ENCODE assay signal across 23 mouse cellular contexts in genomic region chr3:106172506-106172905, GRCm38 (mm10). TPM values are rescaled to one million over a fixed set of nuclear protein-coding genes. Genes with fewer than 3 reads are reported as not detected.
DNase-seq lines count a peak whose midpoint lies in the region; ATAC-seq lines count a peak whose summit lies in the region.
"Not testable (repeated sequence)": the region's sequence is repeated elsewhere in the genome, so short reads cannot be mapped to it uniquely, and the experiment has no call there.
"Had no signal": no experiment of that assay in that cellular context is flagged by ENCODE, and none has a peak within 500 bp of the region (broad histone marks: within the 10 kb centered on the region; RNA-seq: fewer than 3 reads in every experiment).

No protein-coding gene starts in this region.

- H3K36me3 ChIP-seq in midbrain, embryonic 11.5 days (ENCODE audit: control insufficient read depth, insufficient read depth, low read length): not testable (repeated sequence)

- H3K27ac ChIP-seq in midbrain, embryonic 11.5 days (ENCODE audit: low read depth, low read length): not testable (repeated sequence)

- not testable (repeated sequence) for H3K9ac ChIP-seq in midbrain, embryonic 11.5 days (ENCODE audit: low read length)

- not testable (repeated sequence) for H3K4me3 ChIP-seq in midbrain, embryonic 11.5 days (ENCODE audit: low read depth, low read length)

- not testable (repeated sequence) for H3K27me3 ChIP-seq in midbrain, embryonic 11.5 days (ENCODE audit: control insufficient read depth, insufficient read depth, low read length)

- 78% methylated on average over 2 of the region's 2 CpGs for whole genome bisulfite sequencing in midbrain, embryonic 11.5 days

- not testable (repeated sequence) for H3K9me3 ChIP-seq in midbrain, embryonic 11.5 days (ENCODE audit: control insufficient read depth, low read length)

- H3K4me2 ChIP-seq in midbrain, embryonic 11.5 days: not testable (repeated sequence)

- not testable (repeated sequence) for H3K4me1 ChIP-seq in midbrain, embryonic 11.5 days (ENCODE audit: control insufficient read depth, insufficient read depth, low read length)

- ATAC-seq in granulocyte monocyte progenitor cell, adult 5-6 weeks (replicated peaks; ENCODE audit: poor library complexity, severe bottlenecking): peak; percentile 55; the same call in 1 of the 2 replicates
- ATAC-seq in megakaryocyte, adult 5-6 weeks (ENCODE audit: poor library complexity, severe bottlenecking): 0 out of 2 replicates have a peak, but pooled peaks have one; percentile 33
- not testable (repeated sequence) for ATAC-seq in midbrain, embryonic 11.5 days (ENCODE audit: low FRiP score)

- peak; percentile 45 for DNase-seq in adipocyte (ENCODE audit: low spot score)
- peak; percentile 21 for DNase-seq in fat pad, adult 2 months (ENCODE audit: extremely low read depth, low read depth, low spot score)
- DNase-seq in lung, postnatal 25 days (ENCODE audit: low spot score): peak; percentile 51
- peak; percentile 37 for DNase-seq in midbrain, embryonic 11.5 days (ENCODE audit: low spot score, missing footprints)

RNA-seq across cellular contexts. Expression of gene Chil3, which starts 5.1 kb away (rescaled TPM):
- total RNA-seq in granulocyte monocyte progenitor cell, adult 5-6 weeks (2014; fragmentation: Nextera tagmentation): 0.41 and 51.7 TPM in 2 replicates
- 63.3 and 79.3 TPM in 2 replicates for total RNA-seq in granulocyte monocyte progenitor cell, adult 5-6 weeks (2017)
- total RNA-seq in megakaryocyte, adult 5-6 weeks (2015): 2,315 and 2,335 TPM in 2 replicates
- 1,740 and 1,755 TPM in 2 replicates for total RNA-seq in megakaryocyte, adult 5-6 weeks (2017)
- not detected in 2 replicates for polyA plus RNA-seq in midbrain, embryonic 11.5 days (2014; fragmentation: Nextera tagmentation; extraction: Ambion mirVana)
- total RNA-seq: adrenal gland, postnatal 36 days; CH12.LX; G1E had no signal
- polyA plus RNA-seq: CD4-positive, CD25-positive, alpha-beta regulatory T cell, adult 4 months; embryonic facial prominence, embryonic 10.5 days; embryonic facial prominence, embryonic 12.5 days; forebrain, embryonic 10.5 days; forebrain, embryonic 12.5 days; forebrain, embryonic 14.5 days; forebrain, embryonic 16.5 days; G1E; Patski had no signal

RNA-seq across cellular contexts. Expression of gene Chil4, which starts 46.8 kb away (rescaled TPM):
- total RNA-seq in granulocyte monocyte progenitor cell, adult 5-6 weeks (2014; fragmentation: Nextera tagmentation): not detected in 2 replicates
- total RNA-seq in granulocyte monocyte progenitor cell, adult 5-6 weeks (2017): not detected in 2 replicates
- total RNA-seq in megakaryocyte, adult 5-6 weeks (2015): 0.14 and 0.18 TPM in 2 replicates
- total RNA-seq in megakaryocyte, adult 5-6 weeks (2017): 0.16 and 0.18 TPM in 2 replicates
- not detected in 2 replicates for polyA plus RNA-seq in midbrain, embryonic 11.5 days (2014; fragmentation: Nextera tagmentation; extraction: Ambion mirVana)
- total RNA-seq: adrenal gland, adult 8-10 months; adrenal gland, postnatal 14 days; adrenal gland, postnatal 36 days; CH12.LX had no signal
- polyA plus RNA-seq: activated CD4-positive, CD25-positive, alpha-beta regulatory T cell, adult 4 months; CD4-positive, CD25-positive, alpha-beta regulatory T cell, adult 4 months; cerebellum, adult 2 months; cortical plate, adult 2 months; embryonic facial prominence, embryonic 10.5 days; embryonic facial prominence, embryonic 12.5 days; embryonic facial prominence, embryonic 14.5 days; forebrain, embryonic 10.5 days; forebrain, embryonic 12.5 days; forebrain, embryonic 14.5 days; forebrain, embryonic 16.5 days; G1E; Patski had no signal

RNA-seq across cellular contexts. Expression of gene Chia1, which starts 59.5 kb away (rescaled TPM):
- total RNA-seq in granulocyte monocyte progenitor cell, adult 5-6 weeks (2014; fragmentation: Nextera tagmentation): not detected in 2 replicates
- total RNA-seq in granulocyte monocyte progenitor cell, adult 5-6 weeks (2017): 0.39 TPM in 1 of 2 replicates, not detected in the other
- not detected in 2 replicates for total RNA-seq in megakaryocyte, adult 5-6 weeks (2015)
- not detected in 2 replicates for total RNA-seq in megakaryocyte, adult 5-6 weeks (2017)
- not detected in 2 replicates for polyA plus RNA-seq in midbrain, embryonic 11.5 days (2014; fragmentation: Nextera tagmentation; extraction: Ambion mirVana)
- total RNA-seq: adrenal gland, adult 8-10 months; adrenal gland, postnatal 14 days; adrenal gland, postnatal 36 days; G1E had no signal
- polyA plus RNA-seq: CD4-positive, CD25-positive, alpha-beta regulatory T cell, adult 4 months; embryonic facial prominence, embryonic 12.5 days; forebrain, embryonic 12.5 days; G1E; Patski had no signal

Comparison
In these comparisons a context has a peak if more than half of its experiments do, and no peak if none do; other contexts are left out.
1. RNA of gene Chil3, which starts 5.1 kb away (total RNA-seq): 1,740 to 2,335 TPM in megakaryocyte, adult 5-6 weeks; 0.41 to 79.3 TPM in granulocyte monocyte progenitor cell, adult 5-6 weeks; every median in the first group is over 10 times any median in the second.
2. Peak in every context shown above with its lines, with median percentiles within 50 percentile points of each other: DNase-seq.